Mouse (Mus musculus) thymus, postnatal 4 days (tissue): ENCODE results near the gene Cyp4f16.
"Not testable (repeated sequence)": the region's sequence is repeated elsewhere in the genome, so short reads cannot be mapped to it uniquely, and the experiment has no call there.

Experiments
- DNase-seq: peaks from one replicate; pipeline ENCODE4 v3.0.0; 2021

Cyp4f16 gene

DNA sequence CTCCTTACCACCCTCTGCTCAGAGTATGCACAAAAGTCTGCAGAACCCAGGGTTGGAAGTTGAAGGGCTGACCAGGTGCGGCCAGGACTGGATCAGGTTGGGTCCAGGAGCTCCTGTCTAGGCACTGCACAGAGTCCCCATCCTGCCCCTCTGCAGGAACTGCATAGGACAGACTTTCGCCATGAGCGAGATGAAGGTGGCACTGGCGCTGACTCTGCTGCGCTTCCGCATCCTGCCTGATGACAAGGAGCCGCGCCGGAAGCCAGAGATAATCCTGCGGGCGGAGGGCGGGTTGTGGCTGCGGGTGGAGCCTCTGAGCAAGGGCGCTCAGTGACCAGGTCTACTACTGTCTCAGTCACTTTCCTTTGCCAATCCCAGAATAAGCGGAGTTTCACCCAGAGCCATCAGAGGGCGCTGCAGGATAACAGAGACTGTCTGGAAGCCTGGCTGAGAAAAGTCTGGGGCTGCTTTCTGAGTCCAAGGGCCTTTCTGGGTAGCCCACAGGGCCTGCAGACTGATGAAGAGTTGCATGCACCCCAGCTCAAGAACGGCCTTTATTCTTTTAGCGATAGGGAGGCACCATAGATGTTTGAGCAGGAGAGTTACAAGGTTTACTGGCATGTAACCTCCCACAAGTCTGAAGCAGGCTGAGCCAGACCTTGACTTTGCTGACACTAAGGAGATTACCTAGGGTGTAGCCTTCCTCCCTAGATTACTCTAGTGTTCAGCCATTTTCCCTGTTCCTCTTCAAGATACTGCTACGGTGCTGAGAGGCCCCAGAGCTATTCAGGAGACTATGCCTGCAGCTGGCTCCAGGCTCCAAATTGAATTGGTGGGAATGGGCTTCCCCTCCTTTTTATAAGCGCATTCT, 14.8 kb downstream of the Cyp4f16 start:
- peak; percentile 92 for DNase-seq

DNA sequence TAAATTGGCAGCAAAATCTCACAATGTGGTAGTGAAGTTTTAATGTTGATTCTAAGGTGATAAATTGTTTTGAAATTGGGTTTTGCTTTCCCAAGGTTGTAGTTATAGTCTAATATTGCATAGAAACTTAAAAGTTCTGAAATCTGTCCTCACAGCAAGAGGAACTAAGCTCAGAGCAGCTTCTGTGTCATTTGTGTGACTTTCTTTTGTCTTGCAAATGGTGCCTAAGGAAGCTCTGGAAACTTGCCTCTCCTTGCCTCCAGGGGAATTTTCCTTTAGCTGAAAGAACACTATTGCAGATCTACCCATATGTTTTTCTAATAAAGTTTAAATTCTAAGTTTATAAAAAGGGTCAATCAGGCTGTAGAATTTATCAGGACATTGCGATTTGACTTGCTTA, 16.7 kb downstream of the Cyp4f16 start:
- not testable (repeated sequence) for DNase-seq

DNA sequence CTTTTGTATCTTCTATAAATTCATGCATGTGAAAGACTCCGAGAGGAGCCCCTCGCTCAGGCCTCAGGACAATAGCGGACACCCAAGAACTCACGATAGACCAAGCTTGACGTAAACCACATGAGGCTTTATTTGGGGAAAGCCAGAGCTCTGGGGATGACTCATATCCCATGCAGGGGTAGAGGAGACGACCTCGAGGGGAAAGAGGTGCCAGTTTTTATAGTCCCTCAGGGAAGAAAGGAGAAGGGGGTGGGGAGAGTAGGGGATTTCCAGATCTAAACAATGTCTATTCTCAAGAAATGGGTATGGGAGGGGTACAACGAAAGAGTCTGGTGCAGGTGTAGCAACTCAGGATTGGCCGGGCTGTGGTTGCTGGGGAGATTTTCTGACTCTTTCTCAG, 18.0 kb downstream of the Cyp4f16 start:
- not testable (repeated sequence) for DNase-seq

DNA sequence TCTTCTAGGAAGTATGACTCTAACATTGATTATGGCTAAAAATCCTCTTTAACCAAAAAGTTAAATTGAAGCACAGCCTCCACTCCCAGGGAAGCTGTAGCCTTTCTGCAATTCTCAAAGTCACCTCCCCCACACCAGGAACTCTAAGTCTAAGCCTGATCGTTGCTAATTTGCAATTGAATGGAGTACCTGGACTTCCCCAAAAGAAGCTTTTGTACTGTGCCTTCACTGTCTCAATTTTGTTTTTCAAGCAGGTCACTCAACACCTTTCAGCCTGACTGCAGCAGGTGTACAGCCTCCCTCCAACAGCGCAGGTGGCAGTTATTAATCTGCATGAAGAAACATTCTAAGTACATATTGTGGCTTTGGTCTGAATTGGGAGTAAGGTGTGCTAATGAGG, 26.9 kb downstream of the Cyp4f16 start:
- not testable (repeated sequence) for DNase-seq

DNA sequence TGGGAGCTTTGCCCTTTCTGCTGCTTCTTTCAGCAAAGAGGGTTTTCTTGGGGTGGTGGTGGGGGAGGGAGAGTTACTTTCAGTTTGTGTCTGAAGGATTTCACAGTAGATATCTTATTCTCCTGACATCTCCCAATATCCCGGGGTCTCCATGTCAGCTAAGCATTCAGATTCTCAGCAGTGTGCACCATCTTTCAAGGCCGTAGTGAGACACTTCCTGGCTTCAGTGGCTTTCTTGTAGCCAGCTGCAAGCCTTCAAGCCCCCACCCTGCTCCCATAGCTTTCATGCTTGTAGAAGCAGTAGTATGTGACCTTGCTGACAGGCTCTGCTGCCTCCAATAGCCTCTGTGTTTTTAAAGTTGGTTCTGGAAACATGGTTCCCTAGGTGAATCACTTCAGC, 36.9 kb downstream of the Cyp4f16 start:
- DNase-seq, result peak; percentile 36

DNA sequence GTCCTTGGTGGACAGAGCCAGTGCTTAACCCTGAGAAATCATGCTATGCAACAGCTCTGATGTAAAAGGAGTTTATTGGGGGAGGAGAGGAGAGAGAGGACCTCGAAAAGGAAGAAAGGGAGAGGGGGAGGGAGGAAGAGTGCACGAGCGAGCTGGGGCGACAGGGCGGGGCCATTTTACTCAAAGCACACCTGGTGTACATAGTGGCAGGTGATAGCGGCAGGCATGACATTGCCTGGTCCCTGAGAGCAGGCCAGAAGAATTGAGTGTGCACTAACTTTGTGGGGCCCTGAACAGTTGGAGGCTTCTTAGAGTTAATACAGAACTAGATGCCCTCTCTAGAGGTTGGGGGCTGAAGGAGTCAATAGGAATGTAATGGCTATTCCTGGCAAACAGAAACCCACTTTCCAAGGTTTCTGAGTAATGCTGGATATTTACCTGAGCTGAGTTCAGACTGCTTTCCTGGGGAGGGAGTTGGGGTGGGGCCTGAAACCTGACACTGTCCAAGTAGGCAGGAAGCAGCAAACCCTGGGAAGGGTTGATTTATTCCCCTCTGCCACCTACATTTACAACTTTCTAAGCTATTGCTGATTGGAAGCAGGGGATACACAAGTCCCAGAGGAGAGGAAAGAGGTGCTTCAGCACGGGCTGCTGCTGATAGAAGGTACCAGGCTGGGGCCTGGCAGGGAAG, 41.3 kb downstream of the Cyp4f16 start:
- DNase-seq, result no peak

DNA sequence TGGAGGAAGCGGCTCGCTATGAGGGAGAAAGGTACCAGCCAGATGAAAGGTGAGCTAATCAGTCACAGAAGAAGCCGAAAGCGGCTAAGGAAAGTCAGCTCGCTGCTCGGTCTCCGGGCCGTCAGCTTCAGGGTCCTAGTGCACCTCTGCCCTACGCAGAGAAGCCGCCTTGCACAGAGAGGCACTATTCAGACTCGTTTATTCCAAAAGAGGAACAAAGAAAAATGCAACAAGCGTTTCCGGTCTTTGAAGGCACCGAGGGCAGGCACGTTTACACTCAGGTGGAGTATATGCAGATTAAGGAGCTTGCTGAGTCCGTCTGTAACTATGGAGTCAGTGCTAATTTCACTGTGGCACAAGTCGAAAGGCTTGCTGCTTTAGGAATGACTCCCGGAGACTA, 60.1 kb downstream of the Cyp4f16 start:
- no peak for DNase-seq
